Mouse (Mus musculus) MEL (cell line): ENCODE measurements around the gene Mettl26. TPM values are rescaled to one million over a fixed set of nuclear protein-coding genes. Genes with fewer than 3 reads are reported as not detected.

Experiments
- DNase-seq: peaks from one replicate; pipeline ENCODE4 v3.0.0; 2011; ENCODE audit warnings: low read depth, low spot score
- H3K27ac ChIP-seq: 2 replicates; pipeline ENCODE4 v1.5.1; 2012; ENCODE audit warnings: low read depth, mild to moderate bottlenecking, control low read depth, low read length, moderate library complexity; ENCODE audit not compliant: control insufficient read depth
- H3K27me3 ChIP-seq, 2 experiments: fragments of 150-350 bp in 1 of 2; sonication (generic) in 1 of 2; 2 replicates each; pipeline ENCODE4 v1.6.1; 2012; ENCODE audit warnings: low read length in 2 of 2, mild to moderate bottlenecking in 2 of 2, improper control_type of control experiment in 1 of 2, moderate library complexity in 1 of 2; ENCODE audit not compliant: insufficient read depth in 2 of 2, control insufficient read depth in 1 of 2
- H3K36me3 ChIP-seq, 2 experiments: 2 replicates each; pipeline ENCODE4 v1.6.1; 2012 to 2014; ENCODE audit warnings: low read length in 2 of 2, improper control_type of control experiment in 1 of 2, inconsistent platforms in 1 of 2, mild to moderate bottlenecking in 1 of 2; ENCODE audit not compliant: insufficient read depth in 2 of 2, control insufficient read depth in 1 of 2
- H3K4me1 ChIP-seq, 2 experiments: fragments of 150-350 bp in 1 of 2; sonication (generic) in 1 of 2; 2 replicates each; pipeline ENCODE4 v1.6.1; 2012; ENCODE audit warnings: low read length in 2 of 2, improper control_type of control experiment in 1 of 2, mild to moderate bottlenecking in 1 of 2; ENCODE audit not compliant: insufficient read depth in 2 of 2, control insufficient read depth in 1 of 2
- H3K4me3 ChIP-seq, 2 experiments: fragments of 150-350 bp in 1 of 2; sonication (generic) in 1 of 2; 2 replicates each; pipeline ENCODE4 v1.5.1; 2012; ENCODE audit warnings: low read depth in 2 of 2, low read length in 2 of 2, mild to moderate bottlenecking in 2 of 2, moderate library complexity in 2 of 2, control low read depth in 1 of 2, improper control_type of control experiment in 1 of 2; ENCODE audit not compliant: control insufficient read depth in 1 of 2, insufficient read depth in 1 of 2
- H3K79me2 ChIP-seq: 2 replicates; pipeline ENCODE4 v1.6.1; 2012; ENCODE audit warnings: mild to moderate bottlenecking, low read length, moderate library complexity; ENCODE audit not compliant: control insufficient read depth, poor library complexity, insufficient read depth
- H3K9ac ChIP-seq: 2 replicates; pipeline ENCODE4 v1.6.1; 2012; ENCODE audit warnings: low read depth, mild to moderate bottlenecking, control low read depth, low read length, moderate library complexity; ENCODE audit not compliant: control insufficient read depth, poor library complexity, severe bottlenecking
- H3K9me3 ChIP-seq: fragments of 150-350 bp; sonication (generic); replicated peaks from 2 replicates; pipeline ENCODE4 v1.6.1; 2012; ENCODE audit warnings: mild to moderate bottlenecking, low read length, improper control_type of control experiment, moderate library complexity; ENCODE audit not compliant: insufficient read depth
- BHLHE40 ChIP-seq: IDR thresholded peaks from 2 replicates; pipeline ENCODE4 v1.6.1; 2012; ENCODE audit warnings: low read depth, mild to moderate bottlenecking, inconsistent platforms, low read length, improper control_type of control experiment, borderline replicate concordance
- CHD1 ChIP-seq: IDR thresholded peaks from 2 replicates; pipeline ENCODE4 v1.6.1; 2012; ENCODE audit warnings: low read depth, mild to moderate bottlenecking, inconsistent platforms, low read length, improper control_type of control experiment
- CHD2 ChIP-seq: IDR thresholded peaks from 2 replicates; pipeline ENCODE4 v1.6.1; 2011; ENCODE audit warnings: low read length, improper control_type of control experiment
- CTCF ChIP-seq, 3 experiments: IDR thresholded peaks in 2 of 3; conservative IDR thresholded peaks in 1 of 3; 2 replicates each; pipeline ENCODE4 v1.5.1; 2011 to 2012; ENCODE audit warnings: low read length in 3 of 3, low read depth in 2 of 3, mild to moderate bottlenecking in 2 of 3, improper control_type of control experiment in 1 of 3, inconsistent platforms in 1 of 3, mixed read lengths in 1 of 3, moderate library complexity in 1 of 3; ENCODE audit not compliant: control insufficient read depth in 1 of 3, insufficient read depth in 1 of 3, poor library complexity in 1 of 3, severe bottlenecking in 1 of 3
- E2F4 ChIP-seq: IDR thresholded peaks from 2 replicates; pipeline ENCODE4 v1.6.1; 2011; ENCODE audit warnings: low read depth, low read length, improper control_type of control experiment, borderline replicate concordance
- ELF1 ChIP-seq: IDR thresholded peaks from 2 replicates; pipeline ENCODE4 v1.6.1; 2014; ENCODE audit warnings: low read depth, mild to moderate bottlenecking, inconsistent platforms, low read length, improper control_type of control experiment, moderate library complexity
- GATA1 ChIP-seq: IDR thresholded peaks from 2 replicates; pipeline ENCODE4 v1.6.1; 2011; ENCODE audit warnings: low read depth, low read length, improper control_type of control experiment
- KAT2A ChIP-seq: conservative IDR thresholded peaks from 2 replicates; pipeline ENCODE4 v1.6.1; 2012; ENCODE audit warnings: low read depth, low read length, improper control_type of control experiment, inconsistent platforms
- MAFK ChIP-seq: IDR thresholded peaks from 2 replicates; pipeline ENCODE4 v1.6.1; 2011; ENCODE audit warnings: low read depth, mild to moderate bottlenecking, low read length, improper control_type of control experiment, borderline replicate concordance
- MXI1 ChIP-seq: IDR thresholded peaks from 2 replicates; pipeline ENCODE4 v1.6.1; 2011; ENCODE audit warnings: mild to moderate bottlenecking, low read depth, low read length, improper control_type of control experiment
- MYB ChIP-seq: IDR thresholded peaks from 2 replicates; pipeline ENCODE4 v1.6.1; 2011; ENCODE audit warnings: mild to moderate bottlenecking, low read depth, low read length, improper control_type of control experiment
- MYC ChIP-seq: IDR thresholded peaks from 2 replicates; pipeline ENCODE4 v1.6.1; 2011; ENCODE audit warnings: low read depth, mild to moderate bottlenecking, low read length, improper control_type of control experiment, moderate library complexity
- NRF1 ChIP-seq: IDR thresholded peaks from 2 replicates; pipeline ENCODE4 v1.6.1; 2014; ENCODE audit warnings: low read depth, mild to moderate bottlenecking, inconsistent platforms, low read length, improper control_type of control experiment, moderate library complexity; ENCODE audit not compliant: poor library complexity, insufficient read depth, severe bottlenecking
- POLR2A ChIP-seq, 2 experiments: IDR thresholded peaks; 2 replicates each; pipeline ENCODE4 v1.6.1; 2011 to 2012; ENCODE audit warnings: low read length in 2 of 2, mild to moderate bottlenecking in 2 of 2, control low read depth in 1 of 2, improper control_type of control experiment in 1 of 2, low read depth in 1 of 2, moderate library complexity in 1 of 2; ENCODE audit not compliant: control insufficient read depth in 1 of 2, insufficient read depth in 1 of 2, poor library complexity in 1 of 2
- POLR2AphosphoS2 ChIP-seq: IDR thresholded peaks from 2 replicates; pipeline ENCODE4 v1.6.1; 2011; ENCODE audit warnings: low read length, improper control_type of control experiment
- RCOR1 ChIP-seq: IDR thresholded peaks from 2 replicates; pipeline ENCODE4 v1.6.1; 2012; ENCODE audit warnings: low read depth, mild to moderate bottlenecking, inconsistent platforms, low read length, improper control_type of control experiment
- SIN3A ChIP-seq: IDR thresholded peaks from 2 replicates; pipeline ENCODE4 v1.6.1; 2012; ENCODE audit warnings: low read length, improper control_type of control experiment, inconsistent platforms
- TBP ChIP-seq: IDR thresholded peaks from 2 replicates; pipeline ENCODE4 v1.8.0; 2011; ENCODE audit warnings: low read depth, low read length, improper control_type of control experiment
- TCF12 ChIP-seq: IDR thresholded peaks from 2 replicates; pipeline ENCODE4 v1.6.1; 2014; ENCODE audit warnings: low read depth, mild to moderate bottlenecking, inconsistent platforms, low read length, improper control_type of control experiment, moderate library complexity
- ZKSCAN1 ChIP-seq: IDR thresholded peaks from 2 replicates; pipeline ENCODE4 v1.6.1; 2012; ENCODE audit warnings: low read depth, mild to moderate bottlenecking, inconsistent platforms, low read length, improper control_type of control experiment, moderate library complexity
- ZMIZ1 ChIP-seq: IDR thresholded peaks from 2 replicates; pipeline ENCODE4 v1.6.1; 2012; ENCODE audit warnings: low read depth, mild to moderate bottlenecking, inconsistent platforms, low read length, improper control_type of control experiment, moderate library complexity
- polyA plus RNA-seq, 2 experiments: library from polyadenylated mRNA; stranded (reverse) in 1 of 2; unstranded in 1 of 2; fragments of >175 nt in 1 of 2; fragments of >200 nt in 1 of 2; gene quantifications; 2 replicates each; pipeline versions ENCODE4 v1.2.1 to v1.2.4; 2012; ENCODE audit warnings: low replicate concordance in 2 of 2, low read depth in 1 of 2; ENCODE audit not compliant: insufficient read length in 2 of 2, insufficient read depth in 1 of 2, missing spikeins in 1 of 2
- total RNA-seq: library from RNA; depleted of rRNA; stranded (reverse); fragments of 300-350 nt; gene quantifications from 2 replicates; pipeline ENCODE4 v1.2.3, GENCODE M21; 2012; rRNA removed

Gene Mettl26
- total RNA-seq (31.7 and 33.6 TPM in 2 replicates), polyA plus RNA-seq (10 to 100 TPM in 1 of 2 experiments, not detected in 1; 50.6 TPM)

- DNase-seq: peak; percentile 91
- Histone ChIP-seq H3K79me2 (peaks cover 6% of the 10 kb centered on the region; the same call in 1 of the 2 replicates), H3K4me1 (peaks cover 2 to 19% of the 10 kb centered on the region in 2 experiments; a peak in 3 of 4 replicates), H3K36me3 (peaks cover 0 to 7% of the 10 kb centered on the region in 2 experiments; a peak in 2 of 4 replicates), H3K4me3 (peak within 1 kb of the TSS; percentile 82 to 87)
- TF ChIP-seq MYC (peak; percentile 57), CHD1 (peak; percentile 81; the same call in 1 of the 2 replicates), ZMIZ1 (no peak), NRF1 (peak; percentile 33; the same call in 1 of the 2 replicates), GATA1 (no peak), TCF12 (no peak), CTCF (IDR thresholded peaks at IDR 0.05 in 2 of 3, conservative IDR thresholded peaks at IDR 0.05 in 1 of 3; ENCODE audit: control insufficient read depth in 1 of 3, insufficient read depth in 1 of 3, low read depth in 2 of 3, low read length in 3 of 3, poor library complexity in 1 of 3, severe bottlenecking in 1 of 3) (no peak), KAT2A (0 out of 2 replicates have a peak, but pooled peaks have one; percentile 17), RCOR1 (no peak), ELF1 (peak; percentile 82; the same call in 1 of the 2 replicates), MXI1 (peak; percentile 52; the same call in 1 of the 2 replicates), E2F4 (peak; percentile 79; the same call in 1 of the 2 replicates), POLR2AphosphoS2 (no peak), POLR2A (IDR thresholded peaks at IDR 0.05; ENCODE audit: control insufficient read depth in 1 of 2, insufficient read depth in 1 of 2, low read depth in 1 of 2, low read length in 2 of 2, poor library complexity in 1 of 2) (0 out of 4 replicates have a peak, but pooled peaks of 1 of the 2 experiments have one; percentile 20), MYB (no peak), TBP (peak; percentile 100), ZKSCAN1 (no peak), SIN3A (peak; percentile 63; the same call in 1 of the 2 replicates), CHD2 (no peak), BHLHE40 (no peak), MAFK (peak; percentile 99)
- TF ChIP-seq, all 39 proteins: peak for 11
- H3K9ac ChIP-seq: peak within 1 kb of the TSS; percentile 89
- no peaks in the 10 kb centered on the region for H3K27me3 ChIP-seq
- no peaks in the 10 kb centered on the region for H3K9me3 ChIP-seq
- H3K27ac ChIP-seq: peak within 1 kb of the TSS; percentile 75
Measured at GRCm38 (mm10) chr17:25874721-25875170, at the start of gene Mettl26. Gene Mettl26 (plus strand): TSS chr17:25875074.
